Mouse (Mus musculus): Measurements from ENCODE around the gene Prnp.

- TF ChIP-seq CTCF (IDR thresholded peaks at IDR 0.05; ENCODE audit: low read depth) (peak; percentile 97), EP300 (IDR thresholded peaks at IDR 0.05; ENCODE audit: low read depth) (no peak)
These were observed 72.9 kb downstream of the Prnp start for GRCm38 (mm10) chr2:131982546-131983196.
